Mouse (Mus musculus): ENCODE results near the gene Pls1.
A peak's percentile ranks its signal among the peaks of the same experiment; 100 is the strongest.

Pls1 gene

GRCm38 (mm10) chr9:95844825-95845460 is at the start of gene Pls1:
TSS of gene Pls1 (minus strand) at chr9:95845311.
- DNase-seq (ENCODE audit: inconsistent age in 2 of 2, low spot score in 1 of 2) = peak; percentile 81 to 94

- no peak for DNase-seq (ENCODE audit: inconsistent age in 2 of 2, low spot score in 1 of 2)
Observed at GRCm38 (mm10) chr9:95882751-95883150, 37.6 kb upstream of the Pls1 start.

- DNase-seq (ENCODE audit: inconsistent age in 2 of 2, low spot score in 1 of 2) = no peak
Observed at GRCm38 (mm10) chr9:95878246-95878645, 33.1 kb upstream of the Pls1 start.

- peak; percentile 29 to 70 for DNase-seq (ENCODE audit: inconsistent age in 2 of 2, low spot score in 1 of 2)
Observed at GRCm38 (mm10) chr9:95858027-95858570, 13.0 kb upstream of the Pls1 start.

GRCm38 (mm10) chr9:95857414-95858026 is 12.4 kb upstream of the Pls1 start, which contains the start of gene Atr:
TSS of gene Atr (plus strand) at chr9:95857597.
- DNase-seq (ENCODE audit: inconsistent age in 2 of 2, low spot score in 1 of 2) = peak; percentile 96 to 98

GRCm38 (mm10) chr9:95856004-95856403 is 10.9 kb upstream of the Pls1 start:
- peak; percentile 20 to 66 for DNase-seq (ENCODE audit: inconsistent age in 2 of 2, low spot score in 1 of 2)

GRCm38 (mm10) chr9:95854891-95855290 is 9.8 kb upstream of the Pls1 start:
- DNase-seq (ENCODE audit: inconsistent age in 2 of 2, low spot score in 1 of 2) = no peak

- peak; percentile 40 to 90 for DNase-seq (ENCODE audit: inconsistent age in 2 of 2, low spot score in 1 of 2)
Observed at GRCm38 (mm10) chr9:95852896-95853295, 7.8 kb upstream of the Pls1 start.

- no peak for DNase-seq (ENCODE audit: inconsistent age in 2 of 2, low spot score in 1 of 2)
Observed at GRCm38 (mm10) chr9:95851671-95852070, 6.6 kb upstream of the Pls1 start.

GRCm38 (mm10) chr9:95845711-95846110 is 600 bp upstream of the Pls1 start:
- DNase-seq (ENCODE audit: inconsistent age in 2 of 2, low spot score in 1 of 2) = no peak

- no peak for DNase-seq (ENCODE audit: inconsistent age in 2 of 2, low spot score in 1 of 2)
Observed at GRCm38 (mm10) chr9:95839424-95839823, 5.7 kb downstream of the Pls1 start.

- no peak for DNase-seq (ENCODE audit: inconsistent age in 2 of 2, low spot score in 1 of 2)
Observed at GRCm38 (mm10) chr9:95835741-95836140, 9.4 kb downstream of the Pls1 start.

- no peak for DNase-seq (ENCODE audit: inconsistent age in 2 of 2, low spot score in 1 of 2)
Observed at GRCm38 (mm10) chr9:95834799-95835198, 10.3 kb downstream of the Pls1 start.

- no peak for DNase-seq (ENCODE audit: inconsistent age in 2 of 2, low spot score in 1 of 2)
Observed at GRCm38 (mm10) chr9:95832758-95833157, 12.4 kb downstream of the Pls1 start.

GRCm38 (mm10) chr9:95827565-95827964 is 17.5 kb downstream of the Pls1 start:
- DNase-seq (ENCODE audit: inconsistent age in 2 of 2, low spot score in 1 of 2) = no peak

- DNase-seq (ENCODE audit: inconsistent age in 2 of 2, low spot score in 1 of 2) = no peak
Observed at GRCm38 (mm10) chr9:95822531-95822930, 22.6 kb downstream of the Pls1 start.

GRCm38 (mm10) chr9:95815706-95816105 is 29.4 kb downstream of the Pls1 start:
- no peak for DNase-seq (ENCODE audit: inconsistent age in 2 of 2, low spot score in 1 of 2)

GRCm38 (mm10) chr9:95815015-95815673 is 30.0 kb downstream of the Pls1 start:
- DNase-seq (ENCODE audit: inconsistent age in 2 of 2, low spot score in 1 of 2) = no peak

GRCm38 (mm10) chr9:95813721-95814531 is 31.2 kb downstream of the Pls1 start:
- DNase-seq (ENCODE audit: inconsistent age in 2 of 2, low spot score in 1 of 2) = peak in 1 of 2 experiments; percentile 23

- no peak for DNase-seq (ENCODE audit: inconsistent age in 2 of 2, low spot score in 1 of 2)
Observed at GRCm38 (mm10) chr9:95811817-95812216, 33.3 kb downstream of the Pls1 start.

- DNase-seq (ENCODE audit: inconsistent age in 2 of 2, low spot score in 1 of 2) = no peak
Observed at GRCm38 (mm10) chr9:95809596-95809995, 35.5 kb downstream of the Pls1 start.
